Mouse (Mus musculus) inflammation-experienced regulatory T-cells, adult 6 months (primary cell): ENCODE data around the gene Terf2. TPM values are rescaled to one million over a fixed set of nuclear protein-coding genes. Genes with fewer than 3 reads are reported as not detected.

Experiments
- ATAC-seq: one replicate; pipeline ENCODE4 v1.8.0; 2017
- polyA plus RNA-seq, 3 experiments: library from polyadenylated mRNA; unstranded; fragments of 100-300 nt; shearing (Covaris generic); gene quantifications; one replicate each; pipeline ENCODE4 v1.2.1; 2017

Terf2 gene
- polyA plus RNA-seq = 10 to 100 TPM in 2 of 3 experiments, 1 to 10 TPM in 1; 8.9 to 14.8 (median 11.5) TPM

DNA sequence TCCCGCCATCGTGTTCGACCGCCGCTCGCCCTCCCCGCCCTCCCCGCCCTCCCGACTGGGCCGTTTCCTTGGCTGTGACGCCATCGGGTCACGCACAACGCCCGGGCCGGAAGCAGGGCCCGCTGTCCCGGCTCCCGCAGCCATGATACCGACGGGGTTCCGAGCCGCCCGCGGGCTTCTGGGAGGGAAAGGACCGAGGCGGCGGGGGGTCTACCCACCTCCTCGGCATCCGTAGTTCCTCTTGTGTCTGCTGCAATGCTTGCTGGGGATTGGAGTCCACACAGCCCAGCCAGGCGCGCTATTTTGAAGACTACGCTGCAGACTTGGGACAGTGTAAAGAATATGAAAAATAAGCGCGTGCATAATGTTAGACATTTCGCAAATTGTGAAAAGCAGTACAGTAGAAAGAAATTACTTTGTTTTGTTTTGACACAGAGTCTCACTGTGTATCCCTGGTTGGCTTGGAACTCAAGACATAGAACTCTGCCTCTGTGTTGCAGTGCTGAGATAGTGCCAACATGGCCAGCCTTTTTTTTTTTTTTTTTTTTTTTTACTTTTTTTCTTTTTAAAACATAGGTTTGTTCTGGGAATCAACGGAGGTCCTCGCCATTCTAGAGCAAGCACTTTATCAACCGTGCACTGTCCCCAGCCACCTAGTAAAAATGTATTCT lies at the start of gene Terf2:
Gene Terf2 (minus strand): TSS at position 182 of the 671 bp plus-strand sequence.
- peak; percentile 88 for ATAC-seq

DNA sequence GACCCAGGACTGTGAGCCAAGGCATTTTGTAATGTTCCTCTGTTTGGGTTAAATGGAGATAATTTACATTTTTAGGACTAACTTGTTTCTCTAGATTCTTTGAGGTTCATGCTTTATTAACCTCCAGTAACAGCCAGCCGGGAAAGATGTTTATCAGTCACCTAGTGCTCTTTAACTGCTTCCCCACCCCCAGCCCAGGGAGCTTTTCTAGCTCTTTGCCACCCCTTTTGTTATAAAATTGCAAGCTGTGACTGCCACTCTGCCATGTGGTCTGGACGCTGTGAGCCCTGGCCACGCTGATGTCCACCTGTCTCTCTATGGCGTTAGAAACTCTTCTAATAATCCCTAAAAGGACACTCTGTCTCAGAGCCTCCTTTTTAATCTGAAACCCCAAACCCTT lies 47.2 kb upstream of the Terf2 start:
- ATAC-seq = no peak

DNA sequence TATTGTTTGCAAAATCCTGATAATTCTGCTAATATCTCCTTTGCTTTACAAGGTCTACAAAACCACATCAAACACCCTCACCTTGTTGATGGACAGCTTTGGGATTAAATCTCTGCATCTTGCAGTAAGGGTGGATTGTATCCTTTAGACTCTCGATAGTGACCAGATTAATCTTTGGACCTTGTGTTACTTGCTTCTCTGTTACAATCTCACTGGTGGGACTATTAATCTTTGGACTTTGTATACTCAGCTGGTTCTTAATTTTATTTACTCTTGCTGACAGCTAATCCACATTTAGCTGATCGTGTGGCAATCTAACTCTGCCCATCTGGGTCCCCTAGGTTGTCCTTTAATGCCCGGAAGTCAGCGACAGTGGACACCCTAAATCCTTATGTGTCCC lies 46.2 kb upstream of the Terf2 start:
- no peak for ATAC-seq

DNA sequence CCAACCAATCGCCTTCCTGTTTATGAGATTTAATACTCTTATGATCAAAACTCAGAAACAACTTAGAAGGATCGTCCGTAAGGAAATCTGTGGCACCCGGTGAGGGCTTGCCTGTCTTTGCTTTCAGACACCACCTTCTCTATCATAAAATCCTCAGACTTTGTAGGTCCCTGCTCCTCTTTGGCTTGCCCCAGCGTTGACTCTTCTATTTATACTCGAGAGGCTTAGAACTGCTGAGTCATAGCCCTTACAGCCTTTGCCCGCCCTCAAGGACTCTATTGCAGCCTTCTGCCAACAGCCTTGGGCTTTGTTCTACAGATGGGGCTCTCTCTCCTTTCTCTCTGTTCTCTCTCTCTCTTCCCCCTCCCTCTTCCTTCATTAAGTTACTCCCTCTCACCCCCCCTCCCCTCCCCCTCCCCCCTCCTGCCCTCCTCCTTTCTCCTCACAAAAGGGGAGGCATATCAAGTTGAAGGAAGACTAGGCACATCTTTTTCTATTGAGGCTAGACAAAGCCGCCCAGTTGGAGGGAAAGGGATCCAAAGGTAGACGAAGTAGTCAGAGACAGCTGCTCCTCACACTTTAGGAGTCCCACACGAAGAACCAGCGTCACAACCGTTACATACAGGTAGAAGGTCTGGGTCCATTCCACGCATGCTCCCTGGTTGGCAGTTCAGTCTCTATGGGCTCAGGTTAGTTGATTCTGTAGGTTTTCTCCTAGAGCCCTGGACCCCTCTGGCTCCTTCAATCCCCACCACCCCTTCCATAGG lies 43.5 kb upstream of the Terf2 start:
- ATAC-seq = no peak

DNA sequence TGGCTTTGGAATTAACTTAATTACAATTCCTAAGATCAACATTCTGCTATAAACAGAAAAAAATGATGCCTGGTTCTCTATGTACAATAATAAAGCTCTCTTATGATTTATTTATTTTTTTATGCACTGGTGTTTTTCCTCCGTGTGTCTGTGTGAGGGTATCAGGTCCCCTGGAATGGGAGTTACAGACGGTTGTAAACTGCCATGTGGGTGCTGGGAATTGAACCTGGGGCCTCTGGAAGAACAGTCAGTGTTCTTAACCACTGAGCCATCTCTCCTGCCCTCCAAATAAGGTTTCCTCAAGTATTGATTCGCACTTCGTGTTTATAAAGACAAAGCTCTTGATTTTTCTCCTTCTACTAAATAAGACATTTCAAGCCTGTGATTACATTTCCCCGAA lies 42.0 kb upstream of the Terf2 start:
- ATAC-seq = no peak

DNA sequence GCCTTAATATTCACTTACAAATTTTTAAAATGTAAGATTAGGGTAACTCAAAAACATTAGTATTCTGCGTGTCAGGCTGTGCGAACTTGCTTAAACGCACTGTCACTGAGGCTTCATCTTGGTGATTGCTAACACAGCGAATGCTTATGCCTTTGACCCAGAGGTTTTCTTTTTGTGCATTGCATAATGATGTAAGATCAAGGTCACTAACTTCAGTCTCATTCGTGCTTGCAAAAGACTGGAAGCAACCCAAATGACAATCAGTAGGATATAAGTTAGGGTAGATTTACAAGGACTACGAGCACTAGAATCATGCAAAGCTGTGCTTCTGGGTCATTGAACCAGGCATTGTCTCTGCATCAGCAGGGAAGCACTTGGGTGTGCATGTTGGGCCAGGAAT lies 41.2 kb upstream of the Terf2 start:
- ATAC-seq = no peak

DNA sequence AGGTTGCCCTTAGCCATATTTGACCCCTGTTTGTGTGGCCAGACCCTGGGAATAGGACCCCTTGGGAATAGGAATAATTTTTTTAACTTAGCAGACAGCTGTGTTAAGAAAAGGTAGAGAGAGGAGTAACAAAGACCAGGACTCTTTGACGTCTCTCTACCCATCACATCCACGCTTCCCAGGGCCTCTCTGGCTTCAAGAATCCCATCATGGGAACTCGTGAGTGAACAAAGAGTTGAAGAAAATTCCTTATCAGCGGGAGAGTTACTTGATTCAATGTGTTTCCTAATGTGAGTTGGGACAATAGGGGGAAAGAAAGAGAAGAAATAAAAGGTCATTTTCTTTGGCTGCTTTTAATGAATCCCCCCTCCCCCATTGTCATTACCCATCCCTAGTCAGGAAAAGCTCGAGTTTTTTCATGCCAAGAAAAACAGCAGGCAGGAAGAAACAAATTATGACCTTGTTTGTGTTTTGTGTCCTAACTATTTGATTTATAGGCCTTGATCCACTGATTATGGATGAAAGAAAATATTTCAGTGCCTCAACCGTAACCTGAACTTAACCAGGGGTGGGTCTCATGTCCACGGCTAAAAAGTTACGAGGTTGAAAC lies 39.8 kb upstream of the Terf2 start:
- no peak for ATAC-seq

DNA sequence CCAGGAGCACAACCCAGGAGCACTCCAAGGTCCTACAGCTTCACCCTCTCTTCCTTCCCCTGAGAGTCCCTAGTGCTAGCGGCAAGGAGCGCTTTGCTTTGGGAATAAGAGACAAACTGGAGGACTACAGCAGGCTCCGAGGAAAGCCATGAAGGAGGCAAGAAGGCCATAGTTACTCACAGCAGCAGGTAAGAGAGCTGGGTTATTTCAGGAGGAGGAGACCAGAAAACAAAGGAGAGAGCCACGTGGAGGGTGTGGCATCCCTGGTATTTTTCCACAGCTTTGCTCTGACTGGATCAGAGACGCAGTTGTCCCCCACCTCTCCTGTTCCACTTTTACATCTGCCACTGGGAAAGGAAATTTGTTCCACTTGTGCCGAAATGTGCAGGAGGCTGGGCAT lies 37.5 kb upstream of the Terf2 start:
- ATAC-seq = no peak

DNA sequence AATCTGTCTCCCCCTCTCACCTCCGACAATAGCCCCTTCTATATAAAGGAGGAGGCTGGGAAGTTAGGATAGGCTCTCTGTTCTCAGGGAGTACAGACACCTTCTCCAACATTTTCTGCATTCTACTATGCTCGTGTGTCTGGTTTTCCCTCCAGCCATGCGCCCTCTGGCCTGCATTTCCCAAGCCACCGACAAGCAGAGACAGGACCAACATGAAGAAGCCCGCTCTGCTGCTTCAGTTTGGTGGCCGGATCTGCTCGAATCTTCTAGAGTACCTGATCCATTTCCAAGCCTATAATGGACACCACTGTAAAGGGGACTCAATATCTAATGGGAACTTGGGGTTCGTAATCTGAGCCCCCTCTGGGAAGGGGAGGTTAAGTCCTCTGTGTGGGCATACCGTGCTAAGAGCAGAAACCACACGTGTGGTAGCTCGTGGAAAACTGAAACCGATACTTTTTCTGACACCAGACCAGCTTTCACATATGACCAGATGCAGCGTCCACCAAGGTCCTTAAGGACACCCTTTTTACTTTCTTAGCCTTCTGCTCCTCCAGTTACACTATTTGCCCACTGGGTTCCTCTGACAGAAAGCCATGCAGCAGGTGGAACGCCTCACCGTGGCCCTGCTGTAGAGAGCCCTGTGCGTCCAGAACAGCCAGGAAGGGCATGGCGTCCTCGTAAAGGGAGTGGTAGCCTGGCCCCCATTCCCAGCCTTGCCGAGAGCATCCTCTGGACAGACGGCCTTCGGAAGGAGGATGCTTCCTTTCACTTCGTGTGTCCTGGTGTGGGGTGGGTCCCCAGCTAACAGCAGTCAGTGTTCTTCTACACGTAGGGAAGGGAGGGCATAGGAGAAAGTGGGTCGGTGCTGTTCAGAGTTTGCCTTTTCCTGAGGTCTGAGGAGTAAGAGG lies 36.5 kb upstream of the Terf2 start:
- no peak for ATAC-seq

DNA sequence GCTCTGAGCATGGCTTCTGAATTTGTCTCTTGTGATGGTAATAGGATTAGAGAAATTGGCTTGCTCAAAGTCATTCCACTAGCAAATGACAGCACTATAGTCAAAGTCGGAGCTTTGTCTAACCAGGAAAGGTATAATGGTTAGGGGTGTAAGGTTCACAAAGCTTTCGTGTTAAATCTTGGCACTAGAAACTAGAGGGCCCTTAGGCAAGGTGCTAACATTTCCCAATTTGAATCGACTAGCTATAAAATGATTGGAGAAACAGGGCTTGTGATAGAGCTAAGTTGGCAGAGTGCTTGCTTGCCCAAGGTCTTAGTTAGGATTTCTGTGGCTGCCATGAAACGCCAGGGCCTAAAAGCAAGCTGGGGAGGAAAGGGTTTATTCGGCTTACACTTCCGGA lies 33.7 kb upstream of the Terf2 start:
- ATAC-seq = no peak

DNA sequence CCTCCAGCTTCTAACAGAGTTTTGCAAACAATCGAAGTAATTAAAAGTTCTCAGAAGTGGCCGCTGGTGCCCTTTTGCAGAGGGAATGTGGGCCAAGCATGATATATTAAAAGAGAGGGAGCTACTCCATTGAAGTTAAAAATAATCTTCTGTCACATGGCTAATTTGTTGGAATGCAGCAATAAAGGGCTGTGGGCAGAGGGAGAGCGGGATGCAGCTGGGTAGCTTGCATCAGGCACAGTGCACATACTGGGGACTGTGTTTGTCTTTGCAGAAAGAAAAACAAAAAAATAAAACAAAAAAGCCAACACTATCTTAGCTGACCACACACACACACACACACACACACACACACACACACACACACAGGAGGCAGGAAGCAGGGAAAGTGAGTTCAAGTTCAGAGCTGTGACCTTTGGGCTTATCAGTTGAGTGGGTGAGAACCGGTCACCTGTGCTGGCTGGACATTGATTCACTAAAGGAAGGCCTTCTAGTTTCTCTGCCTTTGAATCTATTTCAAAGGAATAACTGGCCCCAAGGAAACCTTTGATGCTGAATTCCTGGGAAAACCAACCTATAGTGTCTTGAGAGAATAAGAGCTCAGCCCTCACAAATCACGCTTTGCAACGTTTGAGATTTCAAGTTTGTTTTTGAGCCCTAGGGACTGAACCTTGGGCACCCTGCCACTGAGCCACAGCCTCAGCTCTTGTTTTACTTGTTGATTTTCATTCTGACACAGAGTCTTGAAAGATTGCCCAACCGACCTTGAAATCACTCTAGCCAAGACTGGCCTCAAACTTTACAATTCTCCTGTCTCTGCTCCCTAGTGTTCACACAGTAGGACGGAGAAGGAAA lies 33.1 kb upstream of the Terf2 start:
- ATAC-seq = no peak

DNA sequence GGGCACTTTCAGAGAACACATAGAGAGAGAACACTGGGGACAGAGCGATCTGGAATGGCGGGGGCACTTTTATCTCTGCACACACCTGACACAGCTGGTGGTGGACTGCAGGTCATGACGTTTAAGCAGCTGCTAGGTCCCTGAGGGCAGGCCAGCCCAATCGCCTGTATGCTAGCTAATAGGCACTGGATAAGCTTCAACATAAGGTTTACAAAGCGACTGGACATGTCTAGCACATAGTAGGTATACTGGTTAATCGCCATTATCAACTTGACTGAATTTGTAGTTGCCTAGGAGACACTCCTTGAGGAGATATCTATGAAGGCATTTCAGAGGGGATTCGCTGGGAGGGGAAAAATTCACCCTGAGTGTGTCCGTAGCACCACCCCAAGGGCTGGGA lies 28.0 kb upstream of the Terf2 start:
- no peak for ATAC-seq

DNA sequence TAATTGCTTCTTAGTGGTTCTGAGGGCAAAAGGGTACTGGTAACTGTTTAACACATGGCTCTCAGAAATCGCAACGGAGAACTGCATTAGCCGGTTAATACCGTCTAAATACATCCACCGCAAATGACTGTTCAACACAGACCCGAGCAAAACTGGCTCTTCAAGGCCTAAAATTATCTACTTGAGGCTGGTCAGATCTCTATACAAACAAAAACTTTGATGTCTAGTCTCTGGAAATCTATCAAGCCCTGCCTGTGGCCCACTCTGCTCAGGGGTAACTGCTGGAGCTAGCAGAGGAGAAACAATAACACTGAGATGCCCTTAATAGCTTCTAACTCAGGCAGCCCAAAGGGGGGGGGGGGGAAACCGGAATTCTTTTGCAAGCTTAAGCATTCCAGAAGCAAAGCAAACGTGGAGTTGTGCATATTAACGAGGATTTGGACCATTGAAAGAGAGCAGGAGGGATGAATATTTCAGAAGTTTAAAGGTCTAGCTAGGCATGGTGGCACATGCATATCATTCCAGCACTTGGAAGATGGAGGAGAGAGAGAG lies 26.8 kb upstream of the Terf2 start:
- no peak for ATAC-seq

DNA sequence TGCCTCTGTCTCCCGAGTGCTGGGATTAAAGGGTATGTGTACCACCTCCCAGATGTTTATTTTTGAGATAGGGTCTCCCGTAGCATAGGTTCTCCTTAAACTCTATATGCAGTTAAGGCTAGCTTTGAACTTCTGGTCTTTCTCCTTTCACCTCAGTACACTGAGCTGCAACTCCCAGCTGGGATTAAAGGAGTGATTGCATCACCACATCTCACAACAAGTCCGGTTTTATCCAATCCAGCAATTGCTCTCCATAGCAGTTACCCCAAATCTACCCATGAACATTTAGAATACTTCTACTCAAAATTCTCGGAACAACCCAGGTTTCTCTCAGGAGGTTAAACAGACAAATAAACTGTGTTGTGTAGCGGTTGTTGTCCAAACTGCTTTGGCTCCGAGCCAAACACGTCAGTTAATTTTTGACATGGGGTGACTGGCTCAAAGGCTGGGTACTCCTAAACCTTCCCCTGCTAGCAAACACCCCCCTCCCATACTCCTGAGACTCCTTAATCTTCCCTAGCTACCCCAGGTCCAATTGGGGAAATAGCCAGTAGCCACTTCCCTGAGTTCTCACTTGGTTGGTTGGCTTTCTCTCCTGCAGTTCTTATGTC lies 25.4 kb upstream of the Terf2 start:
- ATAC-seq = no peak

DNA sequence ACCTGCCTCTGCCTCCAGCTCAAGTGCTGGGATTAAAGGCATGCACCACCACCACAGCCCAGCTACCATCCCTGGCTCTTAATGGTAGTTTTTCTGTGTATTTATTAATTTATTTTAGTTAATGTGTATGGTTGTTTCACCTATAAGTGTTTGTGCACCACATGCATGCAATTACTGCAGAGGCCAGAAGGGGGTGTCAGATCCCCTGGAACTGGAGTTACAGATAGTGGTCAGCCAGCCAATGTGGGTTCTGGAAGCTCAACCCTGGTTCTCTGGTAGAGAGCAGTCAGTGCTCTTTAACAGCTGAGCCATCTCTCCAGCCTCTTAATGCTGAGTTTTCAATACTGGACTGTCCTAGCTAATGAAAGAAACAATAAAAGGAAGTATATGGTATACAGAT lies 24.5 kb upstream of the Terf2 start:
- no peak for ATAC-seq

DNA sequence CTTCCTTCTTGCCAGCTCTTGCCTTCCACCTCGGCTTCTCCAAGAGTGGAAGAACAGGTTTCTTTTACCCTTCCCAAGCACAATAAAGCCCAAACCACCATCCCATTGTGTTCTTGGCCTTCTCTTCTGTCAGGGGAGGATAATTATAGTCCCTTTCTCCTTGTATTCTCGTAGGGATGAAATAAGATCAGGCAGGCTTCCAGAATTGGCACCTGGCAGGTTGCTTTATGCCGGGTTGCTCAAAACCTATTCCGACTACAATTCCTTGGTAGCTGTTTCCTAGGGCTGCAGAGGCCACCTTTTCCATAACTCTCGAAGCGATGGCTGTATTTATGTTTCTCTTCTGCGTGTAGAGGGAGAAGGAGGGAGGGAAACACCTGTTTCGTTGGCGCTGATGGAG lies 23.1 kb upstream of the Terf2 start:
- no peak for ATAC-seq

DNA sequence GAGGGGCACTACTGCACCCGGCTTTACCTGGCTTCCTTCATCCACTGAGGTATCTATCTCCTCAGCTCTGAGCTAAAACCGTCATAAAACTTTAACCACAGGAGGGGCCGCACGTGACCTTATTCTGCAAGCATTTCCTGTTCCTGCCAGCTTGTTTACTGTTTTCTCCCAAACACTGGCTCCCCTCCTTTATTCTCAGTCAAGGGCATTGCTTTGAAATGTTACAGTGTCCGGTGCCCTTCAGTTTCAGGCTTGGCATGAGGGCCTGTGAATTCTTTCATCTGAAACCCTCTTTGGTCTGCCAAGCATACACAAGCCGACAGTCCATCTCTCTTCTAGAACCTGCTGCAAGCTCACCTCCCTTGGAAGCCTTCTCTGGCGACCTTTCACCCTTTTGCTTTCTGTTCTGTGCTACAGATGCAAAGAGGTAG lies 22.5 kb upstream of the Terf2 start:
- ATAC-seq = peak; percentile 57

DNA sequence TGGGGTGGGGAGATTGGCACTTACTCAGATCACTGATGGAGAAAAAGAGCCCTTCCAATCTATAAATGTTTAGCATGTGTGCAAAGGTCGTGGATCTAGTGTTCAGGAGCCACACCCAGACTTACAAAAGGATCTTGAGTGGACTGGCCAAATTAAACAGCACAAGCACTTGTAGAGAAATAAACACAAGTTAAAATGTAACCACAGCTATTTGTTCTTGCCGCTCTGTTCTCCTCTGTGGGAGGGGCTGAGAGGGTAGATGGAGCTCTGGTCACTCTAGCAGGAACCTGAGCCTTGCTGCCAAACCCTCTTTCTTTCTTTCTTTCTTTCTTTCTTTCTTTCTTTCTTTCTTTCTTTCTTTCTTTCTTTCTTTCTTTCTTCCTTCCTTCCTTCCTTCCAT lies 20.7 kb upstream of the Terf2 start:
- ATAC-seq = no peak

DNA sequence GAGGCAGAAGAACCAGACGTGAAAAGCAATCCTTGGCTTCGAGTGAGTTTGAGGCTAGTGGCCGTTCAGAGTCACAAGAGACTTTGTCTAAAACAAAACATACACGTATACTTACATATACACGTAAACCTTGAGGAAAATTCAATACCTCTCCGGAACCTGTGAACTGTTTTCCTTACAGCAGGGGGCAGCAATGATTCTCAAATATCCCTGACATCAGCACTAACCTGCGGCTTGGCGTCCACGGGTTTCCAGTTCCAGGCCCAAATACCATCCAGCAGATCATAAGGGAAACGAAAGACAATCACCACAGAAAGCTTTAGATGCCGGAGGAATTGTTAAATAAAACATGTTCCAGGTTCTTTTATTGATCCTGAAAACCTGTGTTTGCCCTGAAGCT lies 19.7 kb upstream of the Terf2 start:
- ATAC-seq = peak; percentile 75

DNA sequence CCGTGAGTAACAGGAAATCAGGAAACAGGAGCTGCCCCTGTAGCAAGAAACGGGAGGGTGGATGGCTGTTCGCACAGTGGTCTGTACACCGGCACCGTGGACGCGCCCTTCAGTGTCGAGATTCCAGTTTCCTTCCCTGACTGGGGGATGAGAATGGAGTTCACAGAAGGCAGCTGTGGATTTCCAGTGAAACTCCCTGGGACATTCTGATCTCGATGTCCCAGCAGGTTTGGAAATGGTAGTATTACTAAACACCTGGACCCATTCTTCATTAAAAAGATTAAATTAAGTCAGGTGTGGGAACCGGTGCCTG lies 18.6 kb upstream of the Terf2 start:
- no peak for ATAC-seq
